Mouse (Mus musculus): ENCODE results near the gene Runx3. TPM values are rescaled to one million over a fixed set of nuclear protein-coding genes. Genes with fewer than 3 reads are reported as not detected.

The Runx3 gene
- polyA plus RNA-seq, 1 experiment, result 33.7 TPM

- Histone ChIP-seq H3K36me3 (ENCODE audit: control insufficient read depth, insufficient read depth, low read length) (peaks cover 11% of the 10 kb centered on the region), H3K4me3 (ENCODE audit: extremely low read depth, insufficient read depth, insufficient read length) (no peak overlapping the region), H3K27ac (ENCODE audit: insufficient read depth, low read length) (no peak overlapping the region), H3K4me1 (ENCODE audit: control insufficient read depth, insufficient read depth, insufficient read length) (peaks cover 17% of the 10 kb centered on the region), H3K27me3 (ENCODE audit: control insufficient read depth, insufficient read depth, low read length) (no peaks in the 10 kb centered on the region)
- WGBS, result 93% methylated on average over 9 of the region's 9 CpGs
- TF ChIP-seq CTCF (IDR thresholded peaks at IDR 0.05; ENCODE audit: extremely low read depth, insufficient read depth, insufficient read length, insufficient replicate concordance) (no peak), POLR2A (IDR thresholded peaks at IDR 0.05; ENCODE audit: low read depth, low read length) (no peak)
- DNase-seq (ENCODE audit: low read depth in 1 of 2, low spot score in 2 of 2), result no peak
Observed at GRCm38 (mm10) chr4:135223808-135224207, 103.4 kb downstream of the Runx3 start.

GRCm38 (mm10) chr4:135226008-135226667, 105.7 kb downstream of the Runx3 start:
- H3K36me3 ChIP-seq (ENCODE audit: control insufficient read depth, insufficient read depth, low read length), result peaks cover 11% of the 10 kb centered on the region

More at GRCm38 (mm10) chr4:135226008-135226667, 105.7 kb downstream of the Runx3 start:
- no peak overlapping the region for H3K27ac ChIP-seq (ENCODE audit: insufficient read depth, low read length)
- H3K27me3 ChIP-seq (ENCODE audit: control insufficient read depth, insufficient read depth, low read length), result no peaks in the 10 kb centered on the region
- peaks cover 24% of the 10 kb centered on the region for H3K4me1 ChIP-seq (ENCODE audit: control insufficient read depth, insufficient read depth, insufficient read length)
- H3K4me3 ChIP-seq (ENCODE audit: extremely low read depth, insufficient read depth, insufficient read length), result no peak overlapping the region
- no peak for TF ChIP-seq POLR2A (IDR thresholded peaks at IDR 0.05; ENCODE audit: low read depth, low read length)
- TF ChIP-seq CTCF (IDR thresholded peaks at IDR 0.05; ENCODE audit: extremely low read depth, insufficient read depth, insufficient read length, insufficient replicate concordance), result no peak
- peak; percentile 39 to 58 for DNase-seq (ENCODE audit: low read depth in 1 of 2, low spot score in 2 of 2)
- WGBS, result 43% methylated on average over 12 of the region's 12 CpGs

Other genes starting within 250 kb of the Runx3 start
- gene Tmem50a, start 205.6 kb upstream of the Runx3 start, polyA plus RNA-seq (2012; rRNA removed), result 83.2 and 90.6 TPM in 2 replicates
- 691 and 1,139 TPM in 2 replicates for gene Rsrp1, start 197.1 kb upstream of the Runx3 start, polyA plus RNA-seq (2012; rRNA removed)
- gene Syf2, start 189.8 kb upstream of the Runx3 start, polyA plus RNA-seq (2012; rRNA removed), result 19.2 TPM in 2 replicates
- 34.7 and 40.8 TPM in 2 replicates for gene Clic4, start 152.2 kb downstream of the Runx3 start, polyA plus RNA-seq (2012; rRNA removed)
- 21.1 and 22.2 TPM in 2 replicates for gene Srrm1, start 232.7 kb downstream of the Runx3 start, polyA plus RNA-seq (2012; rRNA removed)